8 mouse cellular contexts compared by ENCODE assay signal in genomic region chr11:5057856-5058641, GRCm38 (mm10). TPM values are rescaled to one million over a fixed set of nuclear protein-coding genes. Genes with fewer than 3 reads are reported as not detected.
DNase-seq lines count a peak whose midpoint lies in the region; ATAC-seq and TF ChIP-seq lines count a peak whose summit lies in the region.

Gene Rasl10a, plus strand, starts transcription at chr11:5058128.

- H3K4me2 ChIP-seq in embryonic facial prominence, embryonic 14.5 days (ENCODE audit: low read depth, low read length), result peak within 1 kb of the TSS; percentile 93
- peak within 1 kb of the TSS; percentile 87 for H3K4me2 ChIP-seq in hindbrain, embryonic 11.5 days (replicated peaks; ENCODE audit: low read depth, low read length)

- H3K27ac ChIP-seq in embryonic facial prominence, embryonic 14.5 days (replicated peaks; ENCODE audit: low read depth, low read length), result no peak within 1 kb of the TSS
- H3K27ac ChIP-seq in hindbrain, embryonic 11.5 days (ENCODE audit: low read depth, low read length), result no peak within 1 kb of the TSS
- H3K27ac ChIP-seq in small intestine, adult 2 months (ENCODE audit: insufficient read depth, low read depth, low read length), result no peak within 1 kb of the TSS

- peaks cover 9% of the 10 kb centered on the region for H3K4me1 ChIP-seq in embryonic facial prominence, embryonic 14.5 days (ENCODE audit: control insufficient read depth, insufficient read depth, low read length)
- H3K4me1 ChIP-seq in hindbrain, embryonic 11.5 days (replicated peaks; ENCODE audit: control insufficient read depth, insufficient read depth, low read length), result peaks cover 26% of the 10 kb centered on the region
- H3K4me1 ChIP-seq in small intestine, adult 2 months (ENCODE audit: control insufficient read depth, insufficient read depth, insufficient read length, low read length), result peaks cover 35% of the 10 kb centered on the region

- H3K9me3 ChIP-seq in embryonic facial prominence, embryonic 14.5 days (ENCODE audit: control insufficient read depth, low read length), result no peaks in the 10 kb centered on the region
- H3K9me3 ChIP-seq in hindbrain, embryonic 11.5 days (ENCODE audit: control insufficient read depth, low read length), result no peaks in the 10 kb centered on the region

- peak within 1 kb of the TSS; percentile 63 for H3K9ac ChIP-seq in embryonic facial prominence, embryonic 14.5 days (ENCODE audit: low read depth, low read length)
- peak within 1 kb of the TSS; percentile 48 for H3K9ac ChIP-seq in hindbrain, embryonic 11.5 days (ENCODE audit: low read depth, low read length)

- no peak for TF ChIP-seq POLR2A in small intestine, adult 2 months (IDR thresholded peaks at IDR 0.05; ENCODE audit: low read depth, low read length)

- 2% methylated on average over 37 of the region's 77 CpGs for WGBS in embryonic facial prominence, embryonic 14.5 days
- 2% methylated on average over 74 of the region's 77 CpGs for WGBS in hindbrain, embryonic 11.5 days
- 1% methylated on average over 77 of the region's 77 CpGs for WGBS in small intestine, adult 2 months

- ATAC-seq in embryonic facial prominence, embryonic 14.5 days (ENCODE audit: low read depth), result peak; percentile 10; the same call in 1 of the 2 replicates
- no peak for ATAC-seq in hindbrain, embryonic 11.5 days (ENCODE audit: low FRiP score)

- peak; percentile 44 to 64 for DNase-seq in left cerebral cortex, adult 18-20 months (ENCODE audit: low spot score in 2 of 2)
- no peak for DNase-seq in left cerebral cortex, adult 11 months (ENCODE audit: low spot score)
- no peak for DNase-seq in embryonic facial prominence, embryonic 14.5 days (ENCODE audit: low spot score)
- peak; percentile 63 for DNase-seq in hindbrain, embryonic 11.5 days (ENCODE audit: low spot score)
- DNase-seq in layer of hippocampus, postnatal 14 days (ENCODE audit: low spot score in 2 of 2), result peak; percentile 45 to 47
- peak; percentile 51 for DNase-seq in lung, postnatal 14 days
- DNase-seq in cerebellum, adult 8-10 months, result no peak

- H3K4me3 ChIP-seq in embryonic facial prominence, embryonic 14.5 days (ENCODE audit: low read depth, low read length), result peak within 1 kb of the TSS; percentile 53
- H3K4me3 ChIP-seq in hindbrain, embryonic 11.5 days (ENCODE audit: low read depth, low read length), result peak within 1 kb of the TSS; percentile 45
- peak within 1 kb of the TSS; percentile 60 for H3K4me3 ChIP-seq in small intestine, adult 2 months (ENCODE audit: low read depth, low read length)

- H3K27me3 ChIP-seq in embryonic facial prominence, embryonic 14.5 days (replicated peaks; ENCODE audit: control insufficient read depth, insufficient read depth, low read length), result peaks cover 77% of the 10 kb centered on the region
- peaks cover 74% of the 10 kb centered on the region for H3K27me3 ChIP-seq in hindbrain, embryonic 11.5 days (ENCODE audit: control insufficient read depth, insufficient read depth, low read length)
- H3K27me3 ChIP-seq in small intestine, adult 2 months (ENCODE audit: control insufficient read depth, insufficient read depth, low read length), result peaks cover 17% of the 10 kb centered on the region

- TF ChIP-seq CTCF in small intestine, adult 2 months (IDR thresholded peaks at IDR 0.05; ENCODE audit: extremely low read depth, insufficient read length, insufficient replicate concordance, low read depth, low read length), result no peak

- H3K36me3 ChIP-seq in embryonic facial prominence, embryonic 14.5 days (ENCODE audit: control insufficient read depth, insufficient read depth, low read length), result peaks cover 10% of the 10 kb centered on the region; the same call in 1 of the 2 replicates
- no peaks in the 10 kb centered on the region for H3K36me3 ChIP-seq in hindbrain, embryonic 11.5 days (ENCODE audit: control insufficient read depth, insufficient read depth, low read length)
- peaks cover 6% of the 10 kb centered on the region; the same call in 1 of the 2 replicates for H3K36me3 ChIP-seq in small intestine, adult 2 months (ENCODE audit: control insufficient read depth, insufficient read depth, low read length)

RNA-seq across cellular contexts. Expression of gene Rasl10a, which starts in this region (rescaled TPM):
- total RNA-seq in left cerebral cortex, adult 18-20 months (2021), result 10 to 100 TPM; 78.2 to 86.3 TPM
- 3.8 and 4.8 TPM in 2 replicates for polyA plus RNA-seq in embryonic facial prominence, embryonic 14.5 days (2014; fragmentation: Nextera tagmentation; extraction: Ambion mirVana)
- 0.40 and 0.46 TPM in 2 replicates for polyA plus RNA-seq in hindbrain, embryonic 11.5 days (2014; fragmentation: Nextera tagmentation; extraction: Ambion mirVana)
- 10 to 100 TPM; 45.5 to 53.6 TPM for total RNA-seq in layer of hippocampus, postnatal 14 days (2021)
- 0.53 and 1.2 TPM in 2 replicates for polyA plus RNA-seq in small intestine, adult 2 months (2012; rRNA removed)

Comparison
In these comparisons a context has a peak if more than half of its experiments do, and no peak if none do; other contexts are left out.
1. DNase-seq: peak in left cerebral cortex, adult 18-20 months (2 of 2), layer of hippocampus, postnatal 14 days (2 of 2) and lung, postnatal 14 days (single experiment); none in left cerebral cortex, adult 11 months (single experiment), embryonic facial prominence, embryonic 14.5 days (single experiment) and cerebellum, adult 8-10 months (single experiment).
2. Peak in DNase-seq, H3K4me3 ChIP-seq, H3K9ac ChIP-seq and H3K4me2 ChIP-seq in hindbrain, embryonic 11.5 days; RNA of the gene not detected or under 1 TPM.
3. Peak in every context shown above with its lines, with median percentiles within 50 percentile points of each other: H3K4me3 ChIP-seq.